Mouse (Mus musculus) mesoderm, embryonic 11.5 days (tissue): Measurements from ENCODE around the gene Slc39a9.
A peak's percentile ranks its signal among the peaks of the same experiment; 100 is the strongest.

Experiments
- DNase-seq: peaks from one replicate; pipeline ENCODE4 v3.0.0-alpha.2; 2012; ENCODE audit warnings: low read depth, low spot score

The Slc39a9 gene

DNA sequence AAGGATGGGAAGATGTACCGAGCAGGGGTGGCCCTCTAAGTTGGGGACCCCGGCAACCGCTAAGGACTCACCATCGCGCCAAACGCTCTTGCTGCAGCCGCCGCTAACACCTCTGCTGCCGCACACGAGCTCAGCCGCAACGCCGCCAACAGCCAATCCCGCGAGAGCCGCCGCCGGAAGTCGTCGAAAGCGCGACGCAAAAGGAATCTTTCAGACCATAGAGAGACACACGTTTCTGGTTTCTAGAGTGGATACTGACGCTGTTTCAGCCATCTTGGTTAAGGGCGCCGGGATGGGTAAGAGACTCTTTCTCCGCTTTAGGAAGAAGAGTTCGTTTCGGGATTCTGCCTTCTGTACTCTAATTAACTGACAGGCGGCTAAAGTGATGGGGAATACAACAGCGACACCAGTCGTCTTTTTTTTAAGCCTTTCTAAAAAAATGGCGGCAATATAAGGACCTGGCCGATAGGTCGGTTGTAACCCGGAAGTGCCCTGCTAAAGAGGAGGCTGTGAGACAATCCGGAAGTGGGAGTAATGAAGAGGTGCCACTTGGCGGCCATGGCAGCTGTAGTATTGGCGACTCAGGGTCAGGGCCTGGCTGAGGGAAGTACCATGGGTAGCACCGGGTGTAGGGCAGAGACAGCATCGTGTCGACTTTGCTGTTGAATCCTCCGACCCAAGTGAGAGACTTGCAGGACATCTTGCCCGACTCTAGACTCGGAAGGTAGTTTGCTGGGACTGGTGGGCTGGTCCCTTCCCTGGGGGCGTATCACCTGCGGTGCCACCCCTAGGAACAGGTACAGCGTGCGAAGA is at the start of gene Slc39a9, which contains the start of gene Erh:
Slc39a9 (plus strand) TSS at position 191 of the 813 bp plus-strand sequence.
Erh (minus strand) TSS at position 649 of the 813 bp plus-strand sequence.
- peak; percentile 94 for DNase-seq

DNA sequence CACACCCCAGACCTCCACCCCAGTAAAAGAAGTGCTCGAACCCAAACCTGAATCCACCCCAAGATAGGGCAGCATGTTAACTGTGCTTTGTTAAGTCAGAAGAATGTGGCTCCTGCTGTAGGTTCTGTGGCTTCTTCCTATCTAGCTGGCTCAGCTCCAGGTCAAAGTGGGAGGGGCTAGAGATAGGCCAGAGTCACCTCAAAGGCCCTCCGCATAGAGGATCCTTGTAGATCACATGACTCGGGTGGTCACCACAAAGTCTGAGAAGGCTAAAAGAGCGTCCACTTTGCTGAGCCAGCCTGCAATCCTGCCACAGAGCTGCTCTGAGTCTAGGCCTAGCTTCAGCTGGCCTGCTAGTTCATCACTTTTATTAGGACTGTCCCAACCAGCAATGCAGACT is 49.5 kb upstream of the Slc39a9 start:
- DNase-seq = no peak

DNA sequence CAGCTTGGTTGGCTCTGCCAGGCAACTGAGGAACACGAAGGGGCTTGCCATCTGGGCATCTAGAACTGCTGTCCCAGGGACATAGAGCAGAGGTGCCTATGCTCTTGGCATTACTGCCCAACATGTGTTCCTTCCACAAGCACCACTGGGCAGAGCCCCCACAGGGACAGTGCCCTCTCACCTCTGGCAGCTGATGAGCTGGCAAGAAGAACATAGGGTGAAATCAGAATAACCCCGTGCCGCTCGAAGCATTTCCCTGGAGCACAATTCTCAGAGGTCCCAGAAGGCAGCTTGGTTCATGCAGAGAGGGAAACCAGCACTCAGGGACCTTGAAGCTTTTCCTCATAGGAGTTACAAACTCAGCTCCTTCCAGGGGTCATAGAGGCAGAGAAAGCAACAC is 48.9 kb upstream of the Slc39a9 start:
- no peak for DNase-seq

DNA sequence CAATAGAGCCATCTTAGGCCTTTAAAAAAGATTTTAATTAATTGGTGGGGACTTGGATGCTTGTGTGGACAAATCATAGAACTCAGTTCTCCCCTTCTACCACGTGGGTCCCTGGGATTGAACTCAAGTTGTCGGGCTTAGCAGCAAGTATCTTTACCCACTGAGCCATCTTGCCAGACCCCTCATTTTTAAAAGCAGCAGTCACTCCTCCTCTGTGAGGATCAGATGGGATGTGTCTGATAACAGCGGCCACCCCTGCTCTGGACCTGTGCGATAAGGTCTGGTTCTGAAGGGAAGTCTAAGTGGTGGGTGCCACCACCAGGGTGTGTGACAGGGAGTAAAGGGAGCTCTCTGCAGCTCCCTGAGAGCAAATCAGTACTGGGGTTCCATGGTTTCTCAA is 48.1 kb upstream of the Slc39a9 start:
- DNase-seq = no peak

DNA sequence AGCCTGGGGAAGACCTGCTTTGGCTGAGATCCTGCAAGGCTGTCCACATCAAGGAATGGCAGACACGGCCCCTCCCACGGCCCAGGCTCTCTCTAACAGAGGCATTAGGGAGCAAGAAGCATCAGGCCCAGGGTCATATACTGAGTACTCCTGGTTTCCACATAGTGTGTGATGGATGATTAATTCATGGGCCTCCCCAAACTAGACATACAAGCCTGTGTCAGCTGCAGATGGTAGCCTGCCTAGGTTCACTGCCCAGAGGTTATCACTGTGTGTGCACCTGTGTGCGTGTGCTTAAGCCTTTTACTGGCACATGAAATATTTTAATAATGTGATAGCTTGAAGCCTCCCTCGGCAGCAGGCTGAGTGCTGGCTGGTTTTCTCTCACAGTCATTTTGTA is 47.7 kb upstream of the Slc39a9 start:
- DNase-seq = no peak

DNA sequence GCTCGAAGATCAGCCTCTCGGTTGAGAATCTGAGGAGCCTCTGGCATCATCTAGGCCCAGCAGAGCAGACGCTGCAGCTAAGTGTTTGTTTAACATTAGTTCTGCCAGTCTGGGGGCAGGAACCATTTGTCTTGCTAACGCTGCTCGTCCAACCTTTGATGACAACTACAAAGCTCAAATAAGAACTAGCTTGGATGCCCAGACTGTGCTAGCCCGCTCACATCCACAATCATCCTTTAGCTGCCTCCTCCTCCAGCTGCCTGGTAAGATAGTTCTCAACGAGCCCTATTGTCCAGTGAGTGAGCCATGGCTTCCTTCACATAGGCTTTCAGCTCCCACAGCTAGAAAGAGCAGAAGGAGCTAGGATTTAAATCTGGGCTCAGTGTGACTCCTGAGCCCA is 45.4 kb upstream of the Slc39a9 start:
- DNase-seq = no peak

DNA sequence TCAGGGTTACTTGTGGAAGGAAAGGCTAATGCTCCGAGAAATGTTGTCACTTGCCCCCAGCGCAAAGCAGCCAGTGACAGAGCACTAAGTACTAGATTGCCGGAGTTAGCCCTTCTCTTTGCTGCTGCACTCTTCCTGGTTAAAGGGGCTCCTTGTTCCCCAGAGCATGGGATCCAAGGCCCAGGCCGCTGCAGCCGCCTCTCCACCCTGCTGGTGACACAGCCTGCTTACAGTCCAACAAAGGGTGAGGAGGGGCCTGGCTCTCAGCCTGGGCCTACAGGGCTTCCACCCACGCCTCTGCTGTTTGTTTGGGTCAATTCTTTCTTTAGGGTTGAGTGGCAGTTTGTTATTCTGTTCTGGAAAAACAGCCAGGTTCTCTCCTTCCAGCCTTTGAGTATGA is 44.9 kb upstream of the Slc39a9 start:
- no peak for DNase-seq

DNA sequence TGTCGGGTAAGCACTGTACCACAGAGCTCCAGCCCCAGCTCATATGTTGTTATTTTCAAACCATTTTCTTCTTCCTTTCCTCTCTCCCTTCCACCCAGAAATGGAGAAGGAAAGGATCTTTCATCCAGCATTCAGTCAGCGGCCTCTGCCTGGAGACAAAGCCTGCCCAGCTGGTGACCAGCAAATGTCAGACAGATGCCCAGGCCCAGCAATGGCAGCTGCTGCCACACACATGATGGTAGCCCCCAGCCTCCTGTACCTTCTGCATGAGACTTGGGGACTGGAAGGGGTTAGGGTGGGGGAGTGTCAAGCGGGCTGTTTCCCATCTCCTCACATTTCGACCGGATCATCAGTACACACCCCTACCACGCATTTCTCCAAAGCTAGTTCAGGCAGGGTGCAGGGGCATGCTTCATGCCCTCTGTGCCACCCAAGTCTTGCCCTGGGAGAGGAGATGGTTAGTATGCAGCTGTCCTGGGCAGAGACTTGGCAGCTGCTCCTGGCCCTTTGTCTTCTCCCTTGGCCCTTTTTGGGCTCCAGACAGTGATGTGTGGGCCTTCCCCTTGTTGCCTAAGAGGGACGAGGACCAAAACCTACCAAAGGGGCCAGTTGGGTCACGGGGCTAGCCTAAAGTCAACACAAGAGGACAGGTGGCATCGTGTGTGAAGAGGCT is 42.0 kb upstream of the Slc39a9 start:
- DNase-seq = no peak

DNA sequence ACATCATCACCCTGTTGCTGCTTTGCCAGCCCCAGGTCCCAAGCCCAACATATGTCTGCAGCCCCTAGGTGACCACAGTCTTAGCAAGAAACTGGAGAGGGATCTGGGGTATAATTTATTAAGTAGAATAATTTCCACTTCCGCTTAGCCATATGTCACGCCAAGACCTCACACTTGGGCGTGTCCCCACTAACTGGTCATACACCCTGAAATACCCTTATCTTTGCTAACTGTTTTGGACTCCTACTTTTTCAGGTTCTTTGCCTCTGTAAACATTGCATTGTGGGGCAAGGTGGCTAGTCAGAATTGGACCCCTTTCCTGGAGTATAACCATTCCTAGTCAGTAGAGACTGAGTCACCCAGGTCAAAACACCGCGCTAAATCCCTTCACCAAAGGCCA is 41.3 kb upstream of the Slc39a9 start:
- DNase-seq = no peak

DNA sequence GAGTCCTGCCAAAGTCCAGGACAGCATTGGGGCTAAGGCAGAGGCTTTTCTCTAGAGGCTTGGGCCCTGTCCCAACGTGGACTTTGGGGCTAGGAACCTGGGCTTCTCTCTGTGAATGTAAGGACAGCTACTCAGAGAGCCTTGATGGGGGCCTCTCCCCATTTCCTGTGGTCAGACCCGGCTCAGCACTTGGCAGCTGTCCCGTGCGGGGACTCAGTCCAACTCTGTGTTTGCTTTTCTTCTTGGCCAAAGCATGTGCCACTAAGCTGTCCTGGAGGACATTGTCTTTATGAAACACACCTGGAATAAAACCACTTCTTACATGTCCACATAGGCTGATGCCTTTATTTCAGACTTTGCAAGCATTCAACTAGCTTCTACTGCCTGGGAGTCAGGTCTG is 40.1 kb upstream of the Slc39a9 start:
- DNase-seq = no peak

DNA sequence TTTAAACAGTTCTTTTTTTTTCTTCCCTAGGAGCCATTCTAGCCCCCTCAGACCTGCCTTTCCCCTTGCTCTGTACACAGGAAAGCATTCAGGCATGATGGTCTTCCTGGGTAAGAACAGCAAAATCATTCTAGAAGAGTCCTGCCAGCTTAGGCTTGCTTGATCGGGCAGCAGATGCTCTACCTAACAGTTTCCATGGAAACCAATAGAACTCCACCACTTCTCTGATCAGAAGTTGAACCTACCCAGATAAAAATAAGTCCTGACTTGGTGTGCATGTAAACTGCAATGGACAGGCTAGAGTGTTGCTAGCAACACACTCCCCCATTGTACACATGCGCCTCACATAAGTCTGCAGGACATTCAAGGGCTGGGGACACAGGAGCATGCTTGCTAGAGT is 39.5 kb upstream of the Slc39a9 start:
- DNase-seq = no peak

DNA sequence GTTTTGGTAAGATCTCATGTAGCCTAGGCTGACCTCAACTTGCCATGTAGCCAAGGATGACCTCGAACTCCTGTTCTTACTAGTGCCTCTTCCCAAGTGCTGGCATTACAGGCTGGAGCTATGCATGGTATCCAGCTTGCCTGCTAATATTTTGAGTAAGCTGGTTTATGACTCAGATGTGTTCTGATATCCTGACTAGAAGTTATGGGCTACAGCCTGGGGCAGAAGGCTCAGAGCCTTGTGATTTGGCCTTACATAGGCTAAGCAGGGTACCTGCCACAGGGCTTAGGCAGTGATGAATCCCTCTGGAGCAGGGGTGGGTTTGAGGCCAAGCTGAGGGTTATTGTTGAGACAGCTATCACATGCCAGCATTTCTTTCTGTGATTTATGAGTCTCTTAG is 35.1 kb upstream of the Slc39a9 start:
- DNase-seq = no peak

DNA sequence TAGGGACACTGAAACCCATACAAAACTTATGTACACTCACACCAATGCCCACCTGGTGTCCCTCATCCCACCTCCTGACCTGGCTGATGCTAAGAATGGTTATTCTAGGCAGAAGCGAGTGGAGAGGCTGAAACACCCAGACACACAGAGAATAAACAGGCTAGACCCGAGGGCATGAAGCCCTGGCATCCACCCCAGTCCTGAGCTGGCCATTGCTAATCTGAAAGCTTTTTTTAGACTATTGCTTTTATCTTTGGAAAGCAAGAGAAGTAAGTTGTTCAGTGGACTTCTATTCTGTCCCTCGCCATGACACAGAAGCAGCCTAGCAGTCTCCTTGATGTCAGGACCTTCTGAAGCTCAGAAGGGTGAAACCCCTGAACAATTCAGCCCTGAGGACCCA is 33.8 kb upstream of the Slc39a9 start:
- no peak for DNase-seq

DNA sequence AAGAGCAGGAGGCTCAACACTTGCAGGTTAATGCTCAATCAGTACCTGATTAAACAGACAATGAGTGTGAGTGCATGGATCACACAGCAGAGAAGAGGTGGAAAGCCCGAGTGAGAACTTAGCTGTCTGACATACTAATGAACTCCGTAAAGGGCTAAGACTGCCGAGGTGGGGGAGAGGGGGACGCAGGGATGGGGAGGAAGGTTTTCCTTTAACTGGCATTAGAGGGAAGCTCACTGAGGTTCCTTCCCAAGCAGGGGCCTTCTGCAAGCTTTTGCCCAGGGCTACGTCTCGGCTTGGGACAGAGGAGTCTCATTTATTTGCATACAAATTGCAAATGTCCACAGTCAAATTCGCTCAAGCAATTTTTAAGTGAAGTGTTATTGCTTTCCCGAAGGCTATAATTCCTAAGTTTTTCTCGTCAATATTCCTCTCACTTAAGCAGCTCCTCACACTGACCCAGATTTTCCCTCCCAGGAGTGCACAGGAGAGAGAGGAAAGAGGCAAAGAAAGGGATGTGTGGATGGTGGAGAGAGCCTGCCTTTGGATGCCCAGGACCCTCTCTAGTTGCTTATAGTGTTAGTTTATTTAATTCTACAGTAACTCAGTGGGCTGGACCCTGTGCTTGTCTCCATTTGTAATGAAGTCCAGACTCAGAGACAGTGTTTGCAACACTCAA is 31.4 kb upstream of the Slc39a9 start:
- no peak for DNase-seq

DNA sequence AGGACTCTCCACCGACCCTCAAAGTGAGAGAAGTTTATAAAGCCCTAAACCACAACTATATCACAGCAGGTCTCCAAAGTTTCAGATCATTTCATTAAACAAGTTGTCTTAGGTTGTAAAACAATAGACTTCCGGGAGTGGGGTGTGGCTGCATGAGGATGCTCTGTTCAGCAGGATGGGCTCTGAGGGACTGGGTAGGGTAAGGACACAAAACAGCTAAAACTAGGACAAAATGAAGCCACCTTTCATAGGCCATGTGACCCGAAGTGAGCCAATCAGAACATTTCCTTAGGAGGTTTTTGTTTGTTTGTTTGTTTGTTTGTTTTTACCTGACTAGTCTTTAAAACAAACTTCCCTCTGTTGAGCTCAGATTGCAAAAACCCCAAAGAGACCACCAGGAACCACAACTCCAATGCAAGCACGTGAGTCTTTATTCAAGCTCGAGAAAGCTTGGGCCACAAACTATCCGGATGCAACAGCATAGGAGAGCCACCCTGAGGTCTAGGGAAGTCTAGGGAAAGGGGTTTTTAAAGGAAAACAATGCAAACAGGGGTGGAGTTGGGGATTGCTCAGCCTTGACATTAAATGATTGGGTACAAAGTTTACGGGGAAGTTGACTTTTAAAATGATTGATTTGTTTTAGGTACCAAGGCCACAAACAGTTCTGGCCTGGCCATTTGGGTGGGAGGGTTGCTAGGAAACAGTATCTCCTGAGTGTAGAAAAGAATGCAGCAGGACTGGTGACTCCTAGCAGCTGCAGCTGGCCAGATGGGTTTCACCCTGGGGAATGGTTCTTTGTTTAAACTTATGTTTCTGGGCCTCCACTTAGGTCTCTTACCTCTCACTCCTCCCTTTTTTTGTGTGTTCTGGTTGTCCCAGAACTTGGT is 28.1 kb upstream of the Slc39a9 start:
- DNase-seq = peak; percentile 34

DNA sequence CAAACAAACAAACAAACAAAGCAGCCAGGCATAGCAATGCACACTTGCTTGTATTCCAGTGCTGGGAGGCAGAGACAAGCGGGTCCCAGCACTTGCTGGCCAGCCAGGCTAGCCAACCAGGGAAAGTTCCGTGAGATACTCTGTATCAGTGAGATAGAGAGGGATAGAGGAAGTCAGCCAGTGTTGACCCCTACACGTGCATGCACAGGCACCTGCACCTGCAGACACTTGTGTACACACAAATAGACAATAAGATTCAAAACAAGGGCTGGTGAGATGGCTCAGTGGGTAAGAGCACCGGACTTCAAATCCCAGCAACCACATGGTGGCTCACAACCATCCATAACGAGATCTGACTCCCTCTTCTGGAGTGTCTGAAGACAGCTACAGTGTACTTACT is 23.2 kb upstream of the Slc39a9 start:
- DNase-seq = no peak

DNA sequence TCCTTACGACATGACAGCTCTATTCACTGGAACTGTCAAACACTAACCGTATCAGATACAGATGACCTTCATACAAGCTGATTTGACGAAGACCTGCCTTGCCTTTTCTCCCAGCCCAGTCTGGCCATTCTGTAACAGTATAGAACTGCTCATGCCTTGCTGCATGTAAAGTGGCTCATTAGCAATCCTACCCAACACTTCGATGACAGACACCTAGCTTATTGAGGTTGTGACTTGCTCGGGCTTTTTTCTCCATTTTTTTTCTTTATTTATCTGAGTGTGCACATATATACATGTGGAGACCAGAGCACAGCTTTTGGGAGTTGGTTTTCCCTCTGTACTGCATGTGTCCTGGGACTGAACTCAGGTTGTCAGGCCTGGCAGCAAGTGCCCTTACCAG is 11.9 kb upstream of the Slc39a9 start:
- no peak for DNase-seq

DNA sequence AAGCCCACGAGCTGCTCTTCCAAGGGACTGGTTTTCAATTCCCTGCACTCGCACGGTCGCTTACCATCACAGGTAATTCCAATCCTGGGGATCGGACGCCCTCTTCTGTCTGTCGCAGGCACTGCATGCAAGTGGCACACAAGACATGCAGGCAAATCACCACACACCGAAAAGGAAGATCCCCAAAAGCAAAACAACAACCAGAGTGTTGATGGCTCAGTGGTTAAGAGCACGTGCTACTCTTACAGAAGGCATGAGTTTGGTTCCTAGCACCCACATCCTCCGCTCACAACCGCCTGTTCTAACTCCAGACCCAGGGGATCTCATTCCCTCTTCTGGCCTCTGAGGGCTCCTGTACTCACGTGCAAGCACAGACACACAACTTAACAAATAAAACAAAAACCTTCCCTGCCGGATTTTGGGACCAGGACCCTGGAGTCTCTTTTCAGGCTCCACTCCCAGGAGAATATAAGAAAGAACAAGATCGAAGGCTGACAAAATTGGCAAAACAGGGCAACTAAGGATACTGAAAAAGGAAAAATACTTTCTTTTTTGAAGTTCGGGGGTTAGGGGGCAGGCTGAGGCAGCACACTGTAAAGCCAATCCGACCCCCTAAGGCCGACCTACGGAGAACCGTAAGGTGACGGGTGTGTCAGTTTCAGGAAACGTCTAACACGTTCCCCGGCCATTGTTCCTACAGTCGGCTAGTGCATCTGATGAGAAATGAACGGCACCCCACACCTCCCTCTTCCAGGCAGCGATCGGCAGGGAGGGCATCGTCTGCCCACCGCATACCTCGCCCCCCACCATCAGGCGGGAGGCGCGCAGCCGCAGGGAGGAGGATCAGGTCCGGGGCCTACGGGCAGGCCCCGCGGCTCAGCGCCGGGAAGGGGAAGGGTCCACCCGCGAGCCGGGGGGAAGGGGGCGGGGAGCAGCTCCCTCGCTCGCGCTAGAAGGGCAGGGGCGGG is 674 bp upstream of the Slc39a9 start:
- peak; percentile 73 for DNase-seq

DNA sequence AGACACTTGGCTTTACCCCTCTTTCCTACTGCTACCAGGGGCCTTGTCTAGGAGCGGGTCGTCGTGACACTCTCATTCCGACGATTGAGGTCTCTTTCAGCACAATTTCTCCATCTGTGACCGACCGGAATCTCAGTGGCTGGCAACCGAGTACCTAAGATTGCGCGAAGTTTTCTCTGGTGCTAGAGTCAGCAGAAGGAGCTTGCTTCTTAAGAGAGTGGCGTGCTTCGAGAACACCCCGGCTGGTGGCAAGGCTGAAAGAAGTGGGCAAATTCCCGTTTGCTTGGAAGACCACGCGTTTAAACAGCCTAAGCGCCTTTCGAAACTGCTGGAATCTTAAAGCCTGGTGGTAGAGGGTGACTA is 804 bp downstream of the Slc39a9 start:
- DNase-seq = no peak

DNA sequence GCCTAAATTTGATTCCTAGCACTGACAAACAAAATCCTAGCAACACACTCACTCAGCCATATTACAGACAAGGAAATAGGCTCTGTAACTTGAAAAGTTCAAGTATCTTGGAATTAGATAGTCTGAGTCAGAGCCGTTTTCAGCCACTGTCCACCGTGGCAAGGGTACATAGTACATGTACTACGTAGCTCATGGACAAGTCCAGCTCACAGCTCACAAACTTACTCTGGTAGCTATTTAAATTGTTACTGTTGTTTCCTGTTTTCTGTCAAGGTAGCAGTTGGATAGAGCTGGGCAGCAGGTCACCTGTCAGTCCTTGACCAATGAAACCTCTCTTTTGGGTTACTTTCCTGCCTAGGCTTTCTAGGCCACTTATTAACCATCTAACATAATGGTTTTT is 2.7 kb downstream of the Slc39a9 start:
- DNase-seq = no peak
